Mouse (Mus musculus) thymus, adult 2 months (tissue): ENCODE data around the gene Glyr1. TPM values are rescaled to one million over a fixed set of nuclear protein-coding genes. Genes with fewer than 3 reads are reported as not detected.
A peak's percentile ranks its signal among the peaks of the same experiment; 100 is the strongest.

ENCODE experiments used
- DNase-seq: peaks from one replicate; pipeline ENCODE4 v3.0.0; 2021
- H3K27ac ChIP-seq: fragments of 200-500 bp; 2 replicates; pipeline ENCODE4 v1.5.1; 2012; ENCODE audit warnings: low read length, control low read depth; ENCODE audit not compliant: control insufficient read depth, insufficient read depth
- H3K27me3 ChIP-seq: fragments of 200-500 bp; 2 replicates; pipeline ENCODE4 v1.6.1; 2012; ENCODE audit warnings: mild to moderate bottlenecking, low read length, moderate library complexity, mixed read lengths; ENCODE audit not compliant: control insufficient read depth, insufficient read depth
- H3K36me3 ChIP-seq: fragments of 200-500 bp; 2 replicates; pipeline ENCODE4 v1.6.1; 2012; ENCODE audit warnings: mild to moderate bottlenecking, low read length, moderate library complexity; ENCODE audit not compliant: control insufficient read depth, insufficient read depth
- H3K4me1 ChIP-seq: fragments of 200-500 bp; replicated peaks from 2 replicates; pipeline ENCODE4 v1.6.1; 2012; ENCODE audit warnings: low read length; ENCODE audit not compliant: control insufficient read depth, insufficient read depth
- H3K4me3 ChIP-seq: fragments of 200-500 bp; 2 replicates; pipeline ENCODE4 v1.5.1; 2012; ENCODE audit warnings: mild to moderate bottlenecking, low read length, control low read depth, moderate library complexity; ENCODE audit not compliant: control insufficient read depth, insufficient read depth
- CTCF ChIP-seq: fragments of 200-500 bp; IDR thresholded peaks from 2 replicates; pipeline ENCODE4 v1.5.1; 2012; ENCODE audit warnings: mild to moderate bottlenecking, control low read depth, low read length, moderate library complexity, borderline replicate concordance; ENCODE audit not compliant: control insufficient read depth, poor library complexity, insufficient read depth; ENCODE audit errors: extremely low read depth
- POLR2A ChIP-seq: fragments of 200-500 bp; IDR thresholded peaks from 2 replicates; pipeline ENCODE4 v1.6.1; 2012; ENCODE audit warnings: mild to moderate bottlenecking, low read length, control low read depth, moderate library complexity; ENCODE audit not compliant: control insufficient read depth, poor library complexity, insufficient read depth; ENCODE audit errors: extremely low read depth
- whole genome bisulfite sequencing: fragments of 180-500 bp; shearing (Covaris S2); methylation state at CpG from one replicate; pipeline ENCODE4 v1.1.7; 2018; 5-methylcytosine and 5-hydroxymethylcytosine counted together
- polyA plus RNA-seq: library from polyadenylated mRNA; depleted of rRNA; stranded (reverse); fragments of >200 nt; gene quantifications from 2 replicates; pipeline ENCODE4 v1.2.3, GENCODE M21; 2012

Gene Glyr1
- polyA plus RNA-seq, 1 experiment = 105 TPM

GRCm38 (mm10) chr16:5007067-5007466 lies 42.6 kb downstream of the Glyr1 start, which contains the start of gene Smim22:
Gene Smim22 (plus strand): TSS chr16:5007288.
- Histone ChIP-seq H3K36me3 (no peaks in the 10 kb centered on the region), H3K4me1 (no peaks in the 10 kb centered on the region), H3K27me3 (no peaks in the 10 kb centered on the region), H3K27ac (no peak within 1 kb of the TSS), H3K4me3 (no peak within 1 kb of the TSS)
- no peak for DNase-seq
- TF ChIP-seq POLR2A (no peak), CTCF (no peak)
- WGBS = 93% methylated on average over 5 of the region's 5 CpGs

GRCm38 (mm10) chr16:5000611-5001010 lies 49.1 kb downstream of the Glyr1 start:
- no peak overlapping the region for H3K4me3 ChIP-seq
- H3K36me3 ChIP-seq = no peaks in the 10 kb centered on the region
- 82% methylated on average over 3 of the region's 3 CpGs for WGBS
- H3K27ac ChIP-seq = no peak overlapping the region
- TF ChIP-seq POLR2A (no peak), CTCF (no peak)
- DNase-seq = no peak
- H3K4me1 ChIP-seq = no peaks in the 10 kb centered on the region
- H3K27me3 ChIP-seq = no peaks in the 10 kb centered on the region

DNA sequence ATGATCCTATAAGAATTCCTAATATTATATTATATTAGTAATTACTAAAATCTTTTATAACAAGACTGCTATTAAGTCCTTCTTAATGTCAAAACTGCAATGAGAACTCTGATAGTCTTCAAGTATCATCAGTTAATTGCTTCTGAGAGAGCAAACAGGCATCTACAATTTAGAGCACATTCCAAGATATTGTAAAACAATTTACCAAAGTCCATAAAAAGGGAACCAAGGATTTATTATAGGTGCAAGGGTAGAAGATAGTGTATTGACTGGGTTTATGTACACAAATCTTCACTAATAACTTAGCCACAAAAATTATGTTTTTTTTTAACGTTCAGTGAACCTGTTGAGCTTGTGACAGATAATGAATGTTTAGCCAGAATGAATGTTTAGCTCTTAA lies 50.7 kb downstream of the Glyr1 start:
- 86% methylated on average over 1 of the region's 1 CpGs for WGBS
- no peak for TF ChIP-seq CTCF
- TF ChIP-seq POLR2A = no peak
- Histone ChIP-seq H3K4me1 (no peaks in the 10 kb centered on the region), H3K4me3 (no peak overlapping the region), H3K36me3 (no peaks in the 10 kb centered on the region), H3K27ac (no peak overlapping the region), H3K27me3 (no peaks in the 10 kb centered on the region)
- DNase-seq = no peak

DNA sequence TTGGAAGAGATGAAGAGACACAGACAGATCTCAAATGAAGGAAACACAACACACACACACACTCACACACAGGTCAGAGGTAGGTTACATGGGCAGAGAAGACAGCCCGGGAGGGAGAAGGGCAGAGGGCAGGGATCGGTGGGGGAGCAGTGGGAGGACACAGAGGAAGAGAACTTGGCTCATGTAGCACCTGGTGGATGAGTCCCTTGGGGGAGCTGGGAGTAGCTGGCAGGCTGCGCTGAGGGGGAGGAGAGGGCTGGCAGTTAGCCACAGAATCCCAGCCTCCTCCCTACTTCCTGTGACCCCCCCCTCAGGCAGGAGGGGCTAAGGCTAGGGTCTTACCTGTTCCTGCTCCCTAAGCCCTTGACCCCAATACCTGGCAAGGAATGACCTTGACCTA lies 52.1 kb downstream of the Glyr1 start, which contains the start of gene Sept12:
Gene Sept12 (minus strand): TSS at position 300 of the 400 bp plus-strand sequence.
- no peaks in the 10 kb centered on the region for H3K36me3 ChIP-seq
- no peaks in the 10 kb centered on the region for H3K27me3 ChIP-seq
- TF ChIP-seq CTCF = no peak
- WGBS = 58% methylated on average over 3 of the region's 3 CpGs
- H3K4me3 ChIP-seq = no peak within 1 kb of the TSS
- no peak within 1 kb of the TSS for H3K27ac ChIP-seq
- no peaks in the 10 kb centered on the region for H3K4me1 ChIP-seq
- DNase-seq = no peak

GRCm38 (mm10) chr16:4993276-4993675 lies 56.4 kb downstream of the Glyr1 start:
- no peak for DNase-seq
- Histone ChIP-seq H3K36me3 (no peaks in the 10 kb centered on the region), H3K27me3 (no peaks in the 10 kb centered on the region), H3K27ac (no peak overlapping the region), H3K4me1 (no peaks in the 10 kb centered on the region), H3K4me3 (no peak overlapping the region)
- 92% methylated on average over 4 of the region's 4 CpGs for WGBS
- no peak for TF ChIP-seq CTCF
- TF ChIP-seq POLR2A = no peak

GRCm38 (mm10) chr16:4984717-4985116 lies 64.9 kb downstream of the Glyr1 start:
- TF ChIP-seq CTCF = no peak
- TF ChIP-seq POLR2A = no peak
- no peak for DNase-seq
- WGBS = 96% methylated on average over 12 of the region's 12 CpGs
- Histone ChIP-seq H3K4me1 (no peaks in the 10 kb centered on the region), H3K4me3 (no peak overlapping the region), H3K27me3 (no peaks in the 10 kb centered on the region), H3K27ac (no peak overlapping the region), H3K36me3 (no peaks in the 10 kb centered on the region)

GRCm38 (mm10) chr16:4979755-4980380 lies 69.8 kb downstream of the Glyr1 start:
- DNase-seq = no peak
- no peaks in the 10 kb centered on the region for H3K27me3 ChIP-seq
- TF ChIP-seq POLR2A (no peak), CTCF (peak; percentile 52; the same call in 1 of the 2 replicates)
- no peak overlapping the region for H3K27ac ChIP-seq
- no peak overlapping the region for H3K4me3 ChIP-seq
- no peaks in the 10 kb centered on the region for H3K4me1 ChIP-seq
- H3K36me3 ChIP-seq = no peaks in the 10 kb centered on the region
- WGBS = 75% methylated on average over 4 of the region's 4 CpGs
